Mouse (Mus musculus): ENCODE results near the gene Lurap1.

DNA sequence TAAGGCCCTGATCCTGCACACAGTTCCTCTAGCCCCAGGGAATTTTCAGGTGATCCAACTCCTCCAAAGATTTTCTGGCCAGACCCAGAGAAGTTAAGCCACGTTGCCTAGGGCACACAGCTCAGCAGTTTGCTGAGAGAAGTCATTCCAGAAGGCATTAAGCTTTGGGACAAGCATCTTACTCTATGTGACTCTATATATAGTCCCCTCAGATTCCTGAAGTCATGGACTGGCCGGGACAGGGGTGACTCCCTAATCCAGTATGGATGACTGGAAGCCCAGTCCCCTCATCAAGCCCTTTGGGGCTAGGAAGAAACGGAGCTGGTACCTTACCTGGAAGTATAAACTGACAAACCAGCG, 296 bp downstream of the Lurap1 start:
- no peak for TF ChIP-seq CTCF (IDR thresholded peaks at IDR 0.05; ENCODE audit: insufficient read depth, low read length)
- no peak for TF ChIP-seq POLR2A (IDR thresholded peaks at IDR 0.05; ENCODE audit: borderline replicate concordance, extremely low read depth, low read depth, low read length)
